Mouse (Mus musculus) intestine, embryonic 16.5 days (tissue): ENCODE data around the gene Tulp2. TPM values are rescaled to one million over a fixed set of nuclear protein-coding genes. Genes with fewer than 3 reads are reported as not detected.

Experiments
- ATAC-seq: fragments of 200-750 bp; cut with Nextera tagmentation; 2 replicates; pipeline ENCODE4 v1.8.0; 2017; ENCODE audit warnings: moderate TSS enrichment, moderate library complexity
- H3K27ac ChIP-seq: fragments of 300-500 bp; sonication (generic); 2 replicates; pipeline ENCODE4 v1.5.1; 2014; ENCODE audit warnings: mild to moderate bottlenecking, low read length
- H3K27me3 ChIP-seq: fragments of 300-500 bp; sonication (generic); replicated peaks from 2 replicates; pipeline ENCODE4 v1.6.1; 2014; ENCODE audit warnings: low read length, control low read depth, mixed read lengths; ENCODE audit not compliant: control insufficient read depth, insufficient read depth
- H3K36me3 ChIP-seq: fragments of 300-500 bp; sonication (generic); 2 replicates; pipeline ENCODE4 v1.6.1; 2014; ENCODE audit warnings: low read length, control low read depth; ENCODE audit not compliant: control insufficient read depth, insufficient read depth
- H3K4me1 ChIP-seq: fragments of 300-500 bp; sonication (generic); 2 replicates; pipeline ENCODE4 v1.6.1; 2014; ENCODE audit warnings: low read length, control low read depth, mixed read lengths; ENCODE audit not compliant: control insufficient read depth, insufficient read depth
- H3K4me2 ChIP-seq: fragments of 300-500 bp; sonication (generic); 2 replicates; pipeline ENCODE4 v1.6.1; 2014; ENCODE audit warnings: low read depth, low read length, control low read depth
- H3K4me3 ChIP-seq: fragments of 300-500 bp; sonication (generic); 2 replicates; pipeline ENCODE4 v1.5.1; 2014; ENCODE audit warnings: mild to moderate bottlenecking, low read length
- H3K9ac ChIP-seq: fragments of 300-500 bp; sonication (generic); 2 replicates; pipeline ENCODE4 v1.6.1; 2014; ENCODE audit warnings: low read depth, low read length
- H3K9me3 ChIP-seq: fragments of 300-500 bp; sonication (generic); 2 replicates; pipeline ENCODE4 v1.6.1; 2016; ENCODE audit warnings: low read length, control low read depth; ENCODE audit not compliant: control insufficient read depth
- WGBS: fragments of 180-500 bp; shearing (Covaris S2); extraction: QIAGEN DNeasy Blood & Tissue Kit; methylation state at CpG from one replicate; pipeline ENCODE4 v1.1.7; 2014; 5-methylcytosine and 5-hydroxymethylcytosine counted together
- polyA plus RNA-seq: library from polyadenylated mRNA; unstranded; fragments of >200 nt; fragmentation: Nextera tagmentation; extraction: Ambion mirVana; gene quantifications from 2 replicates; pipeline ENCODE4 v1.2.1, GENCODE M21; 2015

The Tulp2 gene
- polyA plus RNA-seq: 0.78 and 0.93 TPM in 2 replicates

DNA sequence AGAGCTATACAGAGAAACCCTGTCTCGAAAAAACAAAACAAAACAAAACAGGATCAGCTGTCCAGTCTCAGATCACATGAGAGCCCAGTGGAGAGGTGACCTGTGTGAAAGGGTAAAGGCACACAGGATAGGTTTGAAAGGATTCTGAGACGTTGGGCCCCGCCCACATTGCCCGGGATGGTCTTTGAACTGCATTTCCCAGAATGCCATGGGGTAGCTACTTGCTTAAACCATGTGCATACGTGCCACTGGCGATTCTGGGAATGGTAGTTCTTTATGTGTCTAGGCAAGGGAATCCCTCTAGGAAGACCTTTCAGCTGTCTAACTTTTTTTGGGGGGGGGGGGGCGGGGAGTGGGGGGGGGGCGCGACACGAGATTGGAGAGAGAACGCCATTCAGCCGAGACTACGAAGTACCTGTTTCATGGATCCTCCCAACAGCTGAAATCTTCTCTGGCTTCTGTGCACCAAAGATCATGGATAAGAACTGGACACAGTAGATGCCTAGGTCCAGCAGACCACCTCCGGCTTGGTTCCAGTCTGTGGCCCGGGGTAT is at the start of gene Tulp2:
Gene Tulp2, plus strand, starts transcription at position 504 of the 554 bp plus-strand sequence.
- H3K27me3 ChIP-seq: no peaks in the 10 kb centered on the region
- H3K27ac ChIP-seq: no peak within 1 kb of the TSS
- no peak within 1 kb of the TSS for H3K4me3 ChIP-seq
- no peaks in the 10 kb centered on the region for H3K36me3 ChIP-seq
- no peak within 1 kb of the TSS for H3K4me2 ChIP-seq
- H3K9ac ChIP-seq: no peak within 1 kb of the TSS
- no peaks in the 10 kb centered on the region for H3K9me3 ChIP-seq
- WGBS: 52% methylated on average over 15 of the region's 15 CpGs
- peak; percentile 54 for ATAC-seq
- no peaks in the 10 kb centered on the region for H3K4me1 ChIP-seq

DNA sequence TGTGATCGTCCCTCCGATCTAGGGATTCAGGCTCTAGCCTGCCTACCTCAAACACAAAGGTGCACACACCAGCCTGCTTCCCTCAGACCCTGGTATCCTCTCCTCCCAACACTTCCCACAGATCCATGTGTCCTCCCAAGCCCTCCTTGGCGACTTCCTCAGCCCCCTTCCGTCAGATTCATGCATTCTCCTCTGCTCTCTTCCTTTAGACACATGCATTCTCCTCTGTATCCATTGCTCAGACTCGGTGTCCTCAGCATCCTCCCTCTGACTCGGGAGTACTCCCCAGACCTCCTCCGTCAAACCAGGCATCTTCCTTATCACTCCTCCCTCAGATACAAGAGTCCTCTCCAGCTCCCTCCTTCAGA is 47.9 kb upstream of the Tulp2 start:
- H3K27ac ChIP-seq: peak overlapping the region; percentile 86
- no peaks in the 10 kb centered on the region for H3K9me3 ChIP-seq
- no peak for ATAC-seq
- H3K9ac ChIP-seq: peak overlapping the region; percentile 79
- 1% methylated on average over 7 of the region's 7 CpGs for WGBS
- no peaks in the 10 kb centered on the region for H3K27me3 ChIP-seq
- H3K36me3 ChIP-seq: peaks cover 4% of the 10 kb centered on the region; the same call in 1 of the 2 replicates
- peak overlapping the region; percentile 71 for H3K4me3 ChIP-seq
- H3K4me1 ChIP-seq: peaks cover 35% of the 10 kb centered on the region
- peak overlapping the region; percentile 84 for H3K4me2 ChIP-seq

GRCm38 (mm10) chr7:45434203-45435015 is 47.3 kb upstream of the Tulp2 start, which contains the start of gene Gys1:
Gene Gys1 (plus strand): TSS chr7:45434844.
- H3K27me3 ChIP-seq: no peaks in the 10 kb centered on the region
- H3K4me1 ChIP-seq: peaks cover 35% of the 10 kb centered on the region
- H3K9ac ChIP-seq: peak within 1 kb of the TSS; percentile 91
- no peaks in the 10 kb centered on the region for H3K9me3 ChIP-seq
- 0% methylated on average over 42 of the region's 45 CpGs for WGBS
- peak within 1 kb of the TSS; percentile 86 for H3K27ac ChIP-seq
- H3K4me2 ChIP-seq: peak within 1 kb of the TSS; percentile 84
- H3K36me3 ChIP-seq: peaks cover 3% of the 10 kb centered on the region; the same call in 1 of the 2 replicates
- H3K4me3 ChIP-seq: peak within 1 kb of the TSS; percentile 71
- peak; percentile 97 for ATAC-seq

DNA sequence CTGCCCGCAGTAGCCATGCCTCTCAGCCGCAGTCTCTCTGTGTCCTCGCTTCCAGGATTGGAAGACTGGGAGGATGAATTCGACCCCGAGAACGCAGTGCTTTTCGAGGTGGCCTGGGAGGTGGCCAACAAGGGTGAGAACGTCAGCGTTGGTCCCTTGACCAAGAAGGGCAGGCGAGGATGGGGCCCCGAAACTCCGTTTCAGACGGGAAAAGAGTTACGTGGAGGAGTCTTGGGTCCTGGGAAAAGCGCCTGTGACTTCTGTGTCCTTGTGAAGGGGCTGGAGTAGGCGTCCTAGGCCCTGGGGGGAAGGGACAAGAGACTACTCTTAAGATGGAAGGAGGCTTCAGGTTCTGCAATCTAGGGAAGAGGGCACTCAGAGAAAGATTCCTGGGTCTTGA is 46.6 kb upstream of the Tulp2 start:
- peak overlapping the region; percentile 78 for H3K27ac ChIP-seq
- H3K9ac ChIP-seq: peak overlapping the region; percentile 91
- H3K36me3 ChIP-seq: peaks cover 3% of the 10 kb centered on the region; the same call in 1 of the 2 replicates
- H3K4me2 ChIP-seq: peak overlapping the region; percentile 72
- H3K9me3 ChIP-seq: no peaks in the 10 kb centered on the region
- no peaks in the 10 kb centered on the region for H3K27me3 ChIP-seq
- peak overlapping the region; percentile 71 for H3K4me3 ChIP-seq
- WGBS: 2% methylated on average over 16 of the region's 16 CpGs
- peaks cover 35% of the 10 kb centered on the region for H3K4me1 ChIP-seq
- peak; percentile 4; the same call in 1 of the 2 replicates for ATAC-seq

- Histone ChIP-seq H3K27me3 (no peaks in the 10 kb centered on the region), H3K4me1 (peaks cover 35% of the 10 kb centered on the region), H3K27ac (no peak overlapping the region), H3K9me3 (no peaks in the 10 kb centered on the region), H3K4me3 (no peak overlapping the region), H3K9ac (peak overlapping the region; percentile 91; the same call in 1 of the 2 replicates), H3K4me2 (peak overlapping the region; percentile 72), H3K36me3 (no peaks in the 10 kb centered on the region; the same call in 1 of the 2 replicates)
- no peak for ATAC-seq
- 90% methylated on average over 5 of the region's 5 CpGs for WGBS
These were observed 45.2 kb upstream of the Tulp2 start for GRCm38 (mm10) chr7:45436444-45436843.

DNA sequence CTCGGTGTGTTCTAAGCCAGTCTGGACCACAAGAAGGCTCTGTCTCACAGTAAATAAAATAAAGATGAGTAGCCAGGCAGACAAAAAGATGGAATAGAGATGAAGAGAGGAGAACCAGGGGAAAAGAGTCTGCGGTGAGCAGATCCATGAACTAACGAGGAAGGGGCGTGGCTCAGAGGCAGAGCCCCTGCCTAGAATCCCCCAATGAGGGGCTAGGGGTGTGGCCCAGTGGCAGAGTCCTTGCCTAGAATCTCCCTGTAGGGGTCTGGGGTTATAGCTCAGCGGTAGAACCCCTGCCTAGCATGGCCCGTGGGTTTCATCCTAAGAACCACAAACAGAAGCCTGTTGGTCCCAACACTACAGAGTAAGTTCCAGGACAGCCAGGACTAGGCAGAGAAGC is 44.6 kb upstream of the Tulp2 start:
- Histone ChIP-seq H3K4me2 (no peak overlapping the region), H3K27ac (no peak overlapping the region), H3K9ac (0 out of 2 replicates have a peak overlapping the region, but pooled peaks have one; percentile 91), H3K4me1 (peaks cover 35% of the 10 kb centered on the region), H3K27me3 (no peaks in the 10 kb centered on the region), H3K4me3 (no peak overlapping the region), H3K36me3 (no peaks in the 10 kb centered on the region; the same call in 1 of the 2 replicates), H3K9me3 (no peaks in the 10 kb centered on the region)
- ATAC-seq: no peak
- 50% methylated on average over 6 of the region's 6 CpGs for WGBS

GRCm38 (mm10) chr7:45437521-45438276 is 44.0 kb upstream of the Tulp2 start, which contains the start of gene Ruvbl2:
Gene Ruvbl2 (minus strand): TSS chr7:45438096.
- H3K36me3 ChIP-seq: no peaks in the 10 kb centered on the region; the same call in 1 of the 2 replicates
- H3K4me1 ChIP-seq: peaks cover 33% of the 10 kb centered on the region
- H3K9ac ChIP-seq: peak within 1 kb of the TSS; percentile 18; the same call in 1 of the 2 replicates
- H3K4me2 ChIP-seq: peak within 1 kb of the TSS; percentile 34
- WGBS: 26% methylated on average over 19 of the region's 19 CpGs
- H3K4me3 ChIP-seq: no peak within 1 kb of the TSS
- H3K9me3 ChIP-seq: no peaks in the 10 kb centered on the region
- no peaks in the 10 kb centered on the region for H3K27me3 ChIP-seq
- H3K27ac ChIP-seq: no peak within 1 kb of the TSS
- ATAC-seq: no peak

GRCm38 (mm10) chr7:45443526-45444420 is 37.9 kb upstream of the Tulp2 start:
- Histone ChIP-seq H3K9ac (no peak overlapping the region), H3K4me3 (no peak overlapping the region), H3K4me2 (no peak overlapping the region), H3K4me1 (no peaks in the 10 kb centered on the region), H3K36me3 (peaks cover 7% of the 10 kb centered on the region; the same call in 1 of the 2 replicates), H3K27me3 (no peaks in the 10 kb centered on the region), H3K9me3 (no peaks in the 10 kb centered on the region), H3K27ac (no peak overlapping the region)
- WGBS: 78% methylated on average over 22 of the region's 22 CpGs
- no peak for ATAC-seq
